Mouse (Mus musculus) embryonic fibroblast, embryonic 13.5 days (primary cell): Measurements from ENCODE around the gene Macrod2. TPM values are rescaled to one million over a fixed set of nuclear protein-coding genes. Genes with fewer than 3 reads are reported as not detected.

Experiments used
- H3K27ac ChIP-seq: 2 replicates; pipeline ENCODE4 v1.5.1; 2012; ENCODE audit warnings: low read length, control low read depth, inconsistent platforms; ENCODE audit not compliant: insufficient read depth
- H3K4me1 ChIP-seq: 2 replicates; pipeline ENCODE4 v1.6.1; 2011; ENCODE audit warnings: low read length; ENCODE audit not compliant: control insufficient read depth, insufficient read depth
- H3K4me3 ChIP-seq: 2 replicates; pipeline ENCODE4 v1.5.1; 2011; ENCODE audit warnings: mild to moderate bottlenecking, control low read depth, low read length; ENCODE audit not compliant: insufficient read depth
- CTCF ChIP-seq: IDR thresholded peaks from 2 replicates; pipeline ENCODE4 v1.5.1; 2011; ENCODE audit warnings: mild to moderate bottlenecking, control low read depth, low read length, moderate library complexity, borderline replicate concordance; ENCODE audit not compliant: insufficient read depth
- POLR2A ChIP-seq: IDR thresholded peaks from 2 replicates; pipeline ENCODE4 v1.6.1; 2011; ENCODE audit warnings: low read depth, mild to moderate bottlenecking, control low read depth, low read length, moderate library complexity
- polyA plus RNA-seq: library from polyadenylated mRNA; stranded (reverse); fragments of >200 nt; gene quantifications from 2 replicates; pipeline ENCODE4 v1.2.4, GENCODE M21; 2011; ENCODE audit warnings: low read depth; ENCODE audit not compliant: missing spikeins, insufficient read length

Macrod2 gene
- polyA plus RNA-seq, 1 experiment = 8.6 TPM

DNA sequence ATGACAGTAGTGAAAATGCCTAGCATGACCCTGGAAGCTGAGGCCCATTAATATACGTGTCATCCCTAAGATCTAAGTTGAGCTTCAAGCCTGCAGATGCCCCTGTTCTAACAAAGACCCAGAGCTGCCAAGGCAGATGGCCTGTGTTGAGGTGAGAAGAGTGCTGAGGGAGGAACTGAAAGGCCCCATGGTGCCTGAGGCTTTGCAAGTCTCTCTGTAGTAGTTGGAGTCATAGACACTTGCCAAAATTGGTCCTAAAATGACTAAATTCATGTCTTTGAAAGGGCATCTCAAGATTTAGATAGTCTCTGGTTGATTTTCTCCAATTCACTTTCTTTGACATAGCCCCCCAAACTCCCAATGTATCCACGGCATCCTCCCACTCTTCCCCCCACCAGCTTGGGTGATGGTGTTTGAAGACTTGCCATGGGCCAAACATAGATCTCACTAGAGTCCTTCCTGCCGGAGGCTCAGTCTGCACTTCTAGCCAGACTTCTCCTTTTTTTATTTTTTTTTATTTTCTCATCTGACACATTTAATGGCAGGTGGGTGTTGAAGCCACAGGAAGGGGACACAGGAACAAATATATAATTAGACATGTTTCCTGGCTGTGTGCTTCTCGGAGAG is 1439.2 kb downstream of the Macrod2 start:
- Histone ChIP-seq H3K27ac (no peak overlapping the region), H3K4me3 (no peak overlapping the region), H3K4me1 (no peaks in the 10 kb centered on the region)
- TF ChIP-seq CTCF (no peak), POLR2A (no peak)

DNA sequence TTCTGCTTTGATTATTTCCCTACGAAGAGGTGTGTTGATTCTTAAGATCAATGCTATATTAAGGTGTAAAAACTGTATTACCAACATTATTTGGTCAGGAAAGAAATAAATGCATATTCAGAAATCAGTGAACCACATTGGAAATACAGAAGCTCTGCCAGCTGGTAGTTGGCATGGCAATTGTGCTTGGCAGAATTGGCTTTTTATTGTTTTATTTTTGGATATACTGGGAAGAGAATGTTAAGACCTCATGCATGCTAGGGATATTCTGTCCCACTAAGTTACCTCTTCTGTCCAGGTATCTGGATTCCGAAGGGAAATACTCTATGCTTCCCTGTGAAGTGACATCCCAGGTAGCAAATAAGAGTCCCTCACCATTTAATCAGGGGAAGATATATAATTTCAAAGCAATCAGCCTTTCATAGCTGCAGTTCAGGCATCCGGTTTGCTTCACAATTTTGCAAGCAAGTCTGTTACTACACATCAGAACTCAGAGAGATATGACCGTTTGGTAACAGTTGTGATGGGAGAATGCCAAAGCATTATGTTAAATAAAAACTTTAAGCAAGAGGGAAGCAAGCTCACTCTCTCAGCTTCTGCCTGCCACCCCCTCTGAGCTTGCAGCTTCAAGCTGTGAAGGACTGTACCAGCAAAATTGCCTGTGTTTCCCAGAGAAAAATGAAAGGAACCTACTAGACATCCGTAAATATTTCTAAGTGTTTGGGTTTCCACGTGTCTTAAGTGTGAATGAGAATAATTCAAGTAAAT is 1449.5 kb downstream of the Macrod2 start:
- H3K4me3 ChIP-seq = no peak overlapping the region
- TF ChIP-seq POLR2A (no peak), CTCF (no peak)
- no peaks in the 10 kb centered on the region for H3K4me1 ChIP-seq
- no peak overlapping the region for H3K27ac ChIP-seq

DNA sequence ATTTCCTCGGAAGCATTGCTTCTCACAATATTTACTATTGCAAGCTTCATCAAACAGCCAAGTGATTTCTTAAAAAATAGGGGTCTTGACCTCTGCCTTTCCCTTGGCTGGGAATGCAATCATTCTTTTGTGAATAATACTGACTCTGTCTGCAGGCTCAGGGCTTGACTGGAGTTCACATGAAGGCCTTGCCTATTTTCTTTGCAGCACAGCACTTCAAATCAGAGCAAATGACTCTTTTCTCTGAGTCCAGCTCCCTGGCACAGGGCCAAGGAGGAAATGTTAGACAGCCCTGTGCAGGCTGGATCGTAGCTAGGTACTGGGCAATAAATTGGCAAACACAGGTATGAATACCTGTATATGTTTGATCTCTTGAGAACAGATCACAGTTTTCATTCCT is 1464.1 kb downstream of the Macrod2 start:
- no peak for TF ChIP-seq POLR2A
- TF ChIP-seq CTCF = no peak
- H3K4me3 ChIP-seq = no peak overlapping the region
- no peak overlapping the region for H3K27ac ChIP-seq
- no peaks in the 10 kb centered on the region for H3K4me1 ChIP-seq

DNA sequence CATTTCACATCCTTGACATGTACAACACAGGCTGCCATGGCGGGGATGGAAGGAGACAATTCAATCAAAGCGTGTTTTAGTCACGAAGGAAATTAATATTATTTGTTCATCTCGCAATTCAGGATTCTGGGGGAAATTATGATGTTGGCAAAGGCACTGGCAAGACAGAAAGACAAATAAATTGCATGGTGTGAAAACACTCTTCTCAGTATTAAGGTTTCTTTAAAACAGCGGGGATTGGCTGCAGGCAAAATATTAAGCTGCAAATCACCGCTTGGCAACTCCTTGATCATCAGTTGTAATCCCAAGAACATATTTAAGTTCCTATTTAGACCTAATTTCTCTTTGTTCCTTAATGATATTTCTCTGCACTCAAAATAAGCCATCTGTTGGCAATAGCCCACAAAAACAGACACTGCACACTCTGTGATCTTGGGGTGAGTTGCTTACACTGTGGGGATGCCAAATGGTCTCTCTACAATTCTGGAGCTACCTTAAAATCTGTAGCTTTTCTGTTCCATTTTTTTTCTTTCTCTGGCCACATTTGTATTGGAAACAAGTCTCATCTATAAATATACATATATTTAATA is 1466.7 kb downstream of the Macrod2 start:
- H3K4me1 ChIP-seq = no peaks in the 10 kb centered on the region
- TF ChIP-seq CTCF (no peak), POLR2A (no peak)
- no peak overlapping the region for H3K27ac ChIP-seq
- H3K4me3 ChIP-seq = no peak overlapping the region

DNA sequence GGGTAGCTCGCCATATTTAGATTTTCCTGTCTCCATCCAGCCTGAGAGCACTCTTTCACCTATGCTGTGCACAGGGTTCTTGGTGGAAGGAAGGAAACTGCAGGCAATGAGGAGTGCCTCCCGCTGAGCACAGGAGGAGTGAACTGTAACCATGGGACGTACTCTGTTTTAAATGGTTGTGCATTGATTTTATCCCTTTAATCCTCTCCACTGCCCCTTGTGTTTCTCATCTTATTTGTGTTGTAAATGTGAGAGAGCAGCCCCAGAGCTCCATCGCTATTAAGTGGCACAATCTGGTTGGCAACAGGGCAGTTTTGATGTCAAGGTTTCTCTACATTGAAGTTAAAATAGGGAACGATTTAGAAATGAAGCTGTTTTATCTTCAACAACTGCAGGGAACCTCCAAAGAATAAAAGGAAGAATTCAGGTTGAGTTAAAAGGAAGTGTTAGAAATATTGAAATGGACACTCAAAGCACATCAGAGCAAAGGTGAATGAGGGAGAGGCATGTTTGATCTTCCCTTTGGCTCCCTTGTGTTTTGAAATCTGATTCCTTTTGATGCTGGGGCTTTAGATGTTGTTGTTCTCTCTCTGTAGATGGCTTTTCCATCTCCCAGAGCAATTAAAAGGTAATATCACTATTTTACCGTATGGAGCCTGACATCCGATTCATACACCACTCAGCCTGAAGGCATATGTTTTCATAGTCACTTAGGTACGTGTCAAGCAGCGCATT is 1467.6 kb downstream of the Macrod2 start:
- TF ChIP-seq POLR2A (no peak), CTCF (no peak)
- no peaks in the 10 kb centered on the region for H3K4me1 ChIP-seq

DNA sequence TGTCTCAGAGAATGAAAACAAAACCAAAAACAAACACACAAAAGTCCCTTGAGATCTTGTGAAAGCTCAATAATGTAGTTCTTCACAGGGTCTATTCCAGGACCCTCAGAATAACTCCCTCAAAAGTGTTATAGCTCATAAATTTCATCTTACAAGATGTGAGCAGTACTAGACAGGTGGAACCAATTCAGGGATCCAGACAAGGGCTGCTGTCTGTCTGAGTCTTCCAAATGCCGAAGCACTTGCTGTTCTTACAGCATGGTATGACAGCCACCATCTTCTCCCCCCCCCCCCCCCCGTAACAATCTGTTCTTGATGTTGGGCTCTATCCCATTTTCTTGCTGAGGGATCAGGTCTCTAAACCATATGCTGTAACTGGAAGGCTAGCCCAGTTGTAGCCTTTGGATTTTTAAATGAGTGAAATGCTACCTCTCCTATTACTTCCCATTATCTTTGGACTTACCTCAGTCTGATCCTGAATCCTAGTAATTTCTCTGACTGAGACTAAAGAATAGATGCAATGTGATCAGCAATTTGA is 1468.6 kb downstream of the Macrod2 start:
- H3K27ac ChIP-seq = no peak overlapping the region
- H3K4me1 ChIP-seq = no peaks in the 10 kb centered on the region
- TF ChIP-seq POLR2A (no peak), CTCF (no peak)
- no peak overlapping the region for H3K4me3 ChIP-seq

More for the DNA sequence above, 1467.6 kb downstream of the Macrod2 start:
- Histone ChIP-seq H3K4me3 (no peak overlapping the region), H3K27ac (no peak overlapping the region)

DNA sequence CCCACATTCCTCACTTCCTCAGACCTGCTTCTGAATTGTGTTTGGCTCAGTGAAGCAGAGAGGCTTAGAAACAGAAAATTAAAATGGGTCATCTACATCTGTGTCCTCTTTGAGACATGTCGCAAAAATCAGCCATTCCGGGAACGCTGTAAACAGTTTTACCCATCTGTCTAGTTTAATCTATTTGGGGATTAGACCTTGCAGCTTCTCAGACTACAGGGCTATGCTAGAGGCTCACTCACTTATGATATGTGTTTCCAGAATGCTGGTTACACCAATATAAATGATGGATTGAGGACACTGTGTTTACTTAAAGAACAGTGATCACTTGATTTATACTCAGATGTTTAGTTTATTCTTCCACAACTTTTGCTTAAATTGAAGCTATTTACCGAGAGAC is 1475.8 kb downstream of the Macrod2 start:
- Histone ChIP-seq H3K4me3 (no peak overlapping the region), H3K27ac (no peak overlapping the region), H3K4me1 (no peaks in the 10 kb centered on the region)
- TF ChIP-seq CTCF (no peak), POLR2A (no peak)

DNA sequence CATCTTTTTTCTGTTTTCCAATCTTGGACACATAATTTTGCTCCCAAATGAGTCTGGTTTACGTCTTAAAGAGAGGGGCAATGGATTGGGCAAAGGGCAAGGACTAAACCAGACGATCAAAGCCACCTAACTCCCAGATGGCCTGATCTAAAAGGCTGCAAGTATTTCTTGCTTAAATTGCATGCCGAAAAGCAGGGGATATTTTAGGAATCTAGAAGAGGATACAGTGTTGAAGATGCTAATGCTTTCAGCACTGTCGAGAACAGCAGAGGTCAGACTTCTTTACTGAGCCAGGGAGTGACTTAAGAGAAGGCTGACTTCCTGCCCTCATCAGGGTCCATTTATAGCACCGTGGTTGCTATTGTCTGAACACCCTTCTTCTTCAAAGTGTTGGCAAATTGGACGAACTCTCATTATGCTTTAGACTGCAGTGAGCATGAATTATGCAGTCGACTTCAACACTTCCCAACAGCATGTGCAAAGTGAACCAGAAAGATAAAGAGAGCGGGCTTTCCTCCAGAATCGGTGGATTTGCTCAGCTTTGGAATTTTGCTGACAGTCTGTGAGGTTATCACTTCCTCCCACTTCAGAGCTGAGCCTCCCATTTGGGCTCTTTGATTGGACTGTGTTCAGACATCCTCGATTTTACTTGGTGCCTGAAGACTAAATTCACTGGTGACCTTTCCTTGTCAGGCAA is 1481.2 kb downstream of the Macrod2 start:
- no peak overlapping the region for H3K27ac ChIP-seq
- no peak for TF ChIP-seq POLR2A
- TF ChIP-seq CTCF = no peak
- H3K4me1 ChIP-seq = no peaks in the 10 kb centered on the region
- H3K4me3 ChIP-seq = no peak overlapping the region

DNA sequence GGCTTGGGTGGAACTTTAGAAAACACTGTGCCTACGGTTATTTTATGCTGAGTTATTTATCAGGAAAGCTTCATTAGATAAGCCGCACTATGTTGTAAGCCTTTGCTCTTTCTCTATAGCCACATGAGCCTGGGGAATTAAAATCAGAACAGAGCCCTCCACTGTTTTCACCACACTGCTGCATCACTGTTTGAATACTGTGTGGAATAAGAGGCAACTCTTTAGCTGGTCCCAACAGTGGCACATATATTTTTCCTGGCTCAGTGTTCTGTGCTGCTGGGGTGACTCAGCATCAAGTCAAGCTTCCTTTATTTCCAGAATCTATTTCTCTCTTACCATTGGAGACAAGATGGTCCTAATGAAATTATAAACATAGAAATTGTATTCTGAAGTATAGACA is 1481.8 kb downstream of the Macrod2 start:
- Histone ChIP-seq H3K4me1 (no peaks in the 10 kb centered on the region), H3K27ac (no peak overlapping the region)
- TF ChIP-seq CTCF (no peak), POLR2A (no peak)

More for the DNA sequence above, 1481.8 kb downstream of the Macrod2 start:
- no peak overlapping the region for H3K4me3 ChIP-seq
